Mouse (Mus musculus): Measurements from ENCODE around the gene Tcf7l1.

- TF ChIP-seq CTCF (IDR thresholded peaks at IDR 0.05; ENCODE audit: low read depth): no peak
- no peak for TF ChIP-seq EP300 (IDR thresholded peaks at IDR 0.05; ENCODE audit: low read depth)
Measured at GRCm38 (mm10) chr6:72802119-72802518, 13.1 kb upstream of the Tcf7l1 start.
